Mouse (Mus musculus): ENCODE results near the gene Hdac8. TPM values are rescaled to one million over a fixed set of nuclear protein-coding genes. Genes with fewer than 3 reads are reported as not detected.

The Hdac8 gene
- polyA plus RNA-seq, 1 experiment from 2014 or later, result 9.9 TPM

DNA sequence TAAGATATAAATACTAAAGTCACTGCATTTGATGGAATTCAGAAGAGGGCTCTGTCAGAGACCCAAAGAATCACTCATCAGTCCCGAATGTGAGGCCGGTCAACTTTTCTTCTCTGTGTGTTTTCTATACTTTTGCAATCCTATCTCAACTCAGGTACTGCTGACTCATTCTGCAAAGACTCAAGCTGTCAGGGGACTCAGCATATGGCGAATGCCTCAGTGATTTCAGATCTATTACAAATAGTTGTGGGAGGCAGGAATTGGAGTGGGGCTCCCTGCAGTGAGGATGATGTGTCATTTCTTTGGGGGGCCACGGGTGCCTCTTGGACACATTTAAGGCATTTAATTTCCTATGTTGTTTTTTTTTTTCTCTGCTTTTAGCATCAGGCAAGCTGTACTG is 88.8 kb downstream of the Hdac8 start:
- no peak overlapping the region for H3K4me2 ChIP-seq (ENCODE audit: low read length)
- H3K27ac ChIP-seq, result no peak overlapping the region
- H3K36me3 ChIP-seq (ENCODE audit: insufficient read depth, low read length), result no peaks in the 10 kb centered on the region
- ATAC-seq (replicated peaks; ENCODE audit: low FRiP score, low read depth), result no peak
- no peaks in the 10 kb centered on the region for H3K4me1 ChIP-seq (replicated peaks; ENCODE audit: insufficient read depth, low read length)
- no peak for DNase-seq (ENCODE audit: low spot score)
- no peaks in the 10 kb centered on the region for H3K27me3 ChIP-seq (ENCODE audit: insufficient read depth, low read length)
- H3K9ac ChIP-seq (ENCODE audit: low read depth, low read length), result no peak overlapping the region
- no peaks in the 10 kb centered on the region for H3K9me3 ChIP-seq (replicated peaks; ENCODE audit: low read length)
- no peak for TF ChIP-seq CTCF (IDR thresholded peaks at IDR 0.05; ENCODE audit: low read depth)
- H3K4me3 ChIP-seq (replicated peaks; ENCODE audit: low read depth, low read length), result no peak overlapping the region
- WGBS, result 53% methylated on average over 4 of the region's 4 CpGs

DNA sequence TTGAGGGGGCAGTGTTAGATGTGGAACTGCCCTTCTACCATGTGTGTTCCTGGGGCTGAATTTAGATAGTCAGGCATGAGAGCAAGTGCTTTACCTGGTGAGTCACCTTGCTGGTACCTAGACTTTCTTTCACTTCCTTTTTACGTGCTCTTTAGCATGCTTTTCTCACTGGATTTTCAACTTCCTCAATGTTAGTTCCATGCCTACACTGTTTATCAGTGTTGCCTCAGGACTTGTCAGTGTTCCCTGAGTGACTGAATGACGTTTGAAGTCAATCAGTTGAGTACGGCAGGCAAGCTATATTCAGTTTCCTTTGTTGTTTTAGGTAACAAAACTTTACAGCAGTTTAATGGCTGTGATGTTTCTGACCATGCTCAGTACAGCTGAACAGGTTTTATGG is 120.4 kb downstream of the Hdac8 start:
- DNase-seq (ENCODE audit: low spot score) (no peak), ATAC-seq (replicated peaks; ENCODE audit: low FRiP score, low read depth) (no peak)
- no peaks in the 10 kb centered on the region for H3K36me3 ChIP-seq (ENCODE audit: insufficient read depth, low read length)
- TF ChIP-seq CTCF (IDR thresholded peaks at IDR 0.05; ENCODE audit: low read depth), result no peak
- no peak overlapping the region for H3K4me3 ChIP-seq (replicated peaks; ENCODE audit: low read depth, low read length)
- no peak overlapping the region for H3K9ac ChIP-seq (ENCODE audit: low read depth, low read length)
- no peak overlapping the region for H3K4me2 ChIP-seq (ENCODE audit: low read length)
- H3K27me3 ChIP-seq (ENCODE audit: insufficient read depth, low read length), result no peaks in the 10 kb centered on the region
- 59% methylated on average over 3 of the region's 3 CpGs for WGBS
- no peak overlapping the region for H3K27ac ChIP-seq
- H3K9me3 ChIP-seq (replicated peaks; ENCODE audit: low read length), result no peaks in the 10 kb centered on the region
- no peaks in the 10 kb centered on the region for H3K4me1 ChIP-seq (replicated peaks; ENCODE audit: insufficient read depth, low read length)

DNA sequence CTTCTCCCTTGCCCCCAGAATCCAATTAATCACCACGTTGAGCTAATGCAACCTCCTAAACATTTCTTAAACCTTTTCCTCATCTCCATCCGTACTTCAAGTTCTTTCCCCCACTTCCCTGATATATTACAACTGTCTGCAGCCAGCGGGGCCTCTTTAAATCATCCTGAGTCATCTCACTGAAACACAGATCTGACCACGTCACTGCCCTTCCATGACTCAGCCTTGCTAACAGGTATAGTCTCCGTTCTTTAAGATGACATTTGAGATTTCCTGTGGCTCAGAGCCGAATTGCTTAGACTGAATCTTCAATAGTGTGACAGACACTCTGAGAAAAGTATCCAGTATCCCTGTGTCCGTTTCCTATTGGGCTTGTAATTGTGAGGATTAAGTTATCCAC is 122.0 kb downstream of the Hdac8 start:
- 45% methylated on average over 7 of the region's 7 CpGs for WGBS
- Histone ChIP-seq H3K4me1 (replicated peaks; ENCODE audit: insufficient read depth, low read length) (no peaks in the 10 kb centered on the region), H3K27ac (no peak overlapping the region), H3K36me3 (ENCODE audit: insufficient read depth, low read length) (no peaks in the 10 kb centered on the region), H3K9ac (ENCODE audit: low read depth, low read length) (no peak overlapping the region), H3K9me3 (replicated peaks; ENCODE audit: low read length) (no peaks in the 10 kb centered on the region), H3K4me3 (replicated peaks; ENCODE audit: low read depth, low read length) (no peak overlapping the region), H3K4me2 (ENCODE audit: low read length) (no peak overlapping the region), H3K27me3 (ENCODE audit: insufficient read depth, low read length) (no peaks in the 10 kb centered on the region)
- TF ChIP-seq CTCF (IDR thresholded peaks at IDR 0.05; ENCODE audit: low read depth), result no peak
- DNase-seq (ENCODE audit: low spot score), result no peak
- no peak for ATAC-seq (replicated peaks; ENCODE audit: low FRiP score, low read depth)

DNA sequence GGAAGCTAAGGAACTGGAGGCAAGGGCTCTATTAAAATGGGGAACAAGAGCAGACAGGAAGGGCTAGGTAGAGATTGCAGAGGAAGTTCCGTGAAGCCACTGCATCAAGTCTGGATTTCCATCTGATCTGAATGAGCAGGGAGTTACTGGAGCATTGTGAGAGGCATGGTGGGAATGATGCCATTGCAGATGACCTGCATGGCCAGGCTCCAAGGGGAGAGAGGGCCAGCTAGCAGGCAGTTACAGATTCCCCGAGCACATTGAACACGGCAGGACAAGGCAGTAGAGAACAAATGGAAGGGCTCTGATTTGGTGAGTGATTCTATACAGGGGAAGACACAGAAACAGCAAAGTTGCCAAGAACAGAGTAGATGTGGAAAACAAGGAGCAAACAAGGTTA is 138.6 kb downstream of the Hdac8 start:
- 76% methylated on average over 3 of the region's 3 CpGs for WGBS
- H3K9me3 ChIP-seq (replicated peaks; ENCODE audit: low read length), result no peaks in the 10 kb centered on the region
- no peaks in the 10 kb centered on the region for H3K27me3 ChIP-seq (ENCODE audit: insufficient read depth, low read length)
- TF ChIP-seq CTCF (IDR thresholded peaks at IDR 0.05; ENCODE audit: low read depth), result no peak
- no peaks in the 10 kb centered on the region for H3K4me1 ChIP-seq (replicated peaks; ENCODE audit: insufficient read depth, low read length)
- ATAC-seq (replicated peaks; ENCODE audit: low FRiP score, low read depth), result no peak
- DNase-seq (ENCODE audit: low spot score), result no peak
- H3K4me3 ChIP-seq (replicated peaks; ENCODE audit: low read depth, low read length), result no peak overlapping the region
- H3K36me3 ChIP-seq (ENCODE audit: insufficient read depth, low read length), result no peaks in the 10 kb centered on the region
- H3K4me2 ChIP-seq (ENCODE audit: low read length), result no peak overlapping the region
- no peak overlapping the region for H3K27ac ChIP-seq
- H3K9ac ChIP-seq (ENCODE audit: low read depth, low read length), result no peak overlapping the region

DNA sequence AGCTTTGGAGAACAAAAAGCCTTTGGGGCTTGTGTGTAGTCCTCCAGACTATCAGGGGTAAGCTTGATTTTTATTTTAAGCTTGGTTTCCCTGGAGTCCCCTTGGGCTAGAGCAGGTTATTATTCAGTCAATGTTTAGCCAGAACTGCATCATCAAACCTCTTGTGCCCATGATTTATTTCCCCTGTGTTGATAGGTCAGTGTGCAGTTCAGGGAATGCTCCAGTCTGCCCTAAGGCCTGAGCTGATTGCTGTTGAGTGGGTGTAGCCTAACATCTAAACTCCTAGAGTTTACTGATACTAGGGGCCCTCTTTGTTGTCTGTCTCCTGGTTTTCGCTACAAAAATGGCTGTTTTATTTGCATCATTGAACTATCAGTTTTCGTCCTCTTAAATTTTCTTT is 142.9 kb downstream of the Hdac8 start:
- Histone ChIP-seq H3K9me3 (replicated peaks; ENCODE audit: low read length) (no peaks in the 10 kb centered on the region), H3K36me3 (ENCODE audit: insufficient read depth, low read length) (no peaks in the 10 kb centered on the region), H3K4me2 (ENCODE audit: low read length) (no peak overlapping the region), H3K27me3 (ENCODE audit: insufficient read depth, low read length) (no peaks in the 10 kb centered on the region), H3K27ac (no peak overlapping the region), H3K9ac (ENCODE audit: low read depth, low read length) (no peak overlapping the region), H3K4me1 (replicated peaks; ENCODE audit: insufficient read depth, low read length) (no peaks in the 10 kb centered on the region), H3K4me3 (replicated peaks; ENCODE audit: low read depth, low read length) (no peak overlapping the region)
- 39% methylated on average over 2 of the region's 2 CpGs for WGBS
- no peak for TF ChIP-seq CTCF (IDR thresholded peaks at IDR 0.05; ENCODE audit: low read depth)
- DNase-seq (ENCODE audit: low spot score), result peak; percentile 20
- peak; percentile 76; the same call in 1 of the 2 replicates for ATAC-seq (replicated peaks; ENCODE audit: low FRiP score, low read depth)

DNA sequence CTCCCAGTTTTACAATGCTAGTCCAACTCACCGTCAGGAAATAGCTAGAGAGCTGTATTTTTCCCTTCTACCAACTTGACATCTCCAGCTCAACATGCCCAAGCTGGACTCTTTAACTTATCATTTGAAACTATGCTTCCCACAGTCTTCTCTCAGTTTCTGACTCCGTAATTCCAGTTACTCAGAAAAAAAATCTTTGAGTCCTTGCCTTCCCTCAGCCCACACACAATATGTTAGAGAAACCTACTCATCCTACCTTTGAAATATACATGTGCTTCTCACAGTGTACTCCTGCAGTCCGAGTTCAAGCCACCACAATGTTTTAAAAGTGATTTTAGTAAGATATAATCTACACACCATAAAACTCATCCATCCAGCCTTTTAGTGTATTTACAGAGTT is 151.7 kb downstream of the Hdac8 start:
- H3K4me3 ChIP-seq (replicated peaks; ENCODE audit: low read depth, low read length), result no peak overlapping the region
- H3K9ac ChIP-seq (ENCODE audit: low read depth, low read length), result no peak overlapping the region
- no peak overlapping the region for H3K27ac ChIP-seq
- H3K9me3 ChIP-seq (replicated peaks; ENCODE audit: low read length), result no peaks in the 10 kb centered on the region
- WGBS, result 79% methylated on average over 3 of the region's 3 CpGs
- TF ChIP-seq CTCF (IDR thresholded peaks at IDR 0.05; ENCODE audit: low read depth), result no peak
- H3K4me2 ChIP-seq (ENCODE audit: low read length), result no peak overlapping the region
- H3K36me3 ChIP-seq (ENCODE audit: insufficient read depth, low read length), result no peaks in the 10 kb centered on the region
- no peak for ATAC-seq (replicated peaks; ENCODE audit: low FRiP score, low read depth)
- no peak for DNase-seq (ENCODE audit: low spot score)
- H3K4me1 ChIP-seq (replicated peaks; ENCODE audit: insufficient read depth, low read length), result no peaks in the 10 kb centered on the region
- H3K27me3 ChIP-seq (ENCODE audit: insufficient read depth, low read length), result no peaks in the 10 kb centered on the region

All from kidney, postnatal 0 days (tissue).